ENCODE assay signal across 20 mouse cellular contexts in the genomic region with DNA sequence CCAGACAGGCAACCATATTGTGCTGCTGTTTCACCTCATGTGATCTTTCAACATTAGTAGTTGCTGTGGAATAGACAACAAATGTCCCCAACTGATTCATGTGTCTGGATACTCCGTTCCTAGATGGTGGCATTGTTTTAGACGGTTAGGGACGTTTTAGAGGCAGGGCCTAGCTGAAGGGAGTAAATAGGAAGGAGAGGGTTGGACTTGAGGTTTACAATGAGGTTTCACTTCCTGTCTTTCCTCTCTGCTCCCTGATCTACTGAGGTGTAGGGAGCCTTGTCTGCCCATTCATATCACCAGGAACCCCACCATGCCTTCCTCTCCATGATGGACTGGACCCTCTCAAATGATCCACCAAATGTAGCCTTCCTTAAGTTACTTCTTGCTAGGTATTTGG.
"Had no signal": no experiment of that assay in that cellular context is flagged by ENCODE, and none has a peak within 500 bp of the region (broad histone marks: within the 10 kb centered on the region; RNA-seq: fewer than 3 reads in every experiment).

No protein-coding gene starts in this region.

- ATAC-seq: liver, embryonic 12.5 days; midbrain, embryonic 15.5 days had no signal

- H3K4me2 ChIP-seq: limb, embryonic 13.5 days; liver, embryonic 12.5 days; liver, embryonic 15.5 days; lung, embryonic 15.5 days; midbrain, embryonic 12.5 days; midbrain, embryonic 15.5 days; neural tube, embryonic 13.5 days; stomach, embryonic 15.5 days had no signal

- H3K27me3 ChIP-seq: limb, embryonic 13.5 days; liver, embryonic 12.5 days; liver, embryonic 15.5 days; lung, embryonic 15.5 days; midbrain, embryonic 15.5 days; neural tube, embryonic 13.5 days; stomach, embryonic 15.5 days had no signal

- H3K9ac ChIP-seq: limb, embryonic 13.5 days; liver, embryonic 12.5 days; liver, embryonic 15.5 days; lung, embryonic 15.5 days; midbrain, embryonic 12.5 days; midbrain, embryonic 15.5 days; neural tube, embryonic 13.5 days; stomach, embryonic 15.5 days had no signal

- H3K4me3 ChIP-seq: limb, embryonic 13.5 days; liver, embryonic 12.5 days; liver, embryonic 15.5 days; lung, embryonic 15.5 days; midbrain, embryonic 12.5 days; midbrain, embryonic 15.5 days; myocyte; neural tube, embryonic 13.5 days; stomach, embryonic 15.5 days had no signal

- H3K27ac ChIP-seq: kidney, postnatal 0 days; limb, embryonic 13.5 days; liver, embryonic 12.5 days; liver, embryonic 15.5 days; lung, embryonic 15.5 days; midbrain, embryonic 12.5 days; midbrain, embryonic 15.5 days; neural tube, embryonic 13.5 days; stomach, embryonic 15.5 days had no signal

- H3K36me3 ChIP-seq: limb, embryonic 13.5 days; liver, embryonic 12.5 days; liver, embryonic 15.5 days; lung, embryonic 15.5 days; midbrain, embryonic 12.5 days; midbrain, embryonic 15.5 days; neural tube, embryonic 13.5 days; stomach, embryonic 15.5 days had no signal

- H3K4me1 ChIP-seq: liver, embryonic 12.5 days; liver, embryonic 15.5 days; lung, embryonic 15.5 days; stomach, embryonic 15.5 days had no signal

- H3K9me3 ChIP-seq: limb, embryonic 13.5 days; liver, embryonic 12.5 days; liver, embryonic 15.5 days; lung, embryonic 15.5 days; midbrain, embryonic 12.5 days; midbrain, embryonic 15.5 days; neural tube, embryonic 13.5 days; stomach, embryonic 15.5 days had no signal

- DNase-seq: kidney, postnatal 25 days; left cerebral cortex, postnatal 4 days; liver; lung, adult 18-20 months; lung, postnatal 10 days; lung, postnatal 36 days; retina, postnatal 1 day; right cerebral cortex, postnatal 25 days; spleen, adult 18-20 months; thymus, postnatal 36 days had no signal
